Mouse (Mus musculus) erythroblast, embryonic 14.5 days (primary cell): ENCODE data around the gene H2-DMb1.

Source experiments
- GATA1 ChIP-seq: IDR thresholded peaks from 2 replicates; pipeline ENCODE4 v1.6.1; 2012; ENCODE audit warnings: low read length, inconsistent platforms, mixed read lengths
- TAL1 ChIP-seq: IDR thresholded peaks from 3 replicates; pipeline ENCODE4 v1.6.1; 2012; ENCODE audit warnings: low read length, inconsistent platforms, mixed read lengths

DNA sequence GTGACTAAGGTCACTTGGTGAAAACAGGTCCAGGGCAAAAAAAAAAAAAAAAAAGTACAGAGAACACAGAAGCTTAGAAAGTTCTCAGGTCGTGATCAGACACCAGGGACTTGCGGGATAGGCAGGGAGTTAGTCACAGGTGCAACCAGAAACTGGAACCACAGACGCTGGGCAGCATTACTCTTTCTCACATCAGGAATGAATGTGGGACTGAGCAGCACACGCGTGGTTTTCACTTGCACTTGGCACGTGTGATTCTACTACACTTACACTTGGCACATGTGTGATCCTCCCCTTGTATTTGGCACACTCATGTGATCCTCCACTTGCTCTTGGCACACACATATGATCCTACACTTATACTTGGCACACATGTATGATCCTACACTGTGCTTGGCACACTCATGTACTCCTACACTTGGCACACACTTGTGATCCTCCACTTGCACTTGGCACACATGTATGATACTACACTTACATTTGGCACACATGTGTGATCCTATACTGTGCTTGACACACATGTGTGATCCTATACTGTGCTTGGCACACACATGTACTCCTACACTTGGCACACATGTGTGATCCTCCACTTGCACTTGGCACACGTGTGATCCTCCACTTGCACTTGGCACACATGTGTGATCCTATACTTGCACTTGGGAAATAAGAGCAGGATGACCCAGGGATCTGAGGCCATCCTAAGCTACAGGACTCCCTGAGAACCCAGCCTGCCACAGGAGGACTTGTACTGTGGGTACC is 45.6 kb upstream of the H2-DMb1 start:
- no peak for TF ChIP-seq GATA1
- no peak for TF ChIP-seq TAL1
